Mouse (Mus musculus) cortical plate, adult 2 months (tissue): ENCODE results near the gene Nek1.

Experiments
- CTCF ChIP-seq: fragments of 200-500 bp; IDR thresholded peaks from 2 replicates; pipeline ENCODE4 v1.5.1; 2011; ENCODE audit warnings: mild to moderate bottlenecking, control low read depth, low read length; ENCODE audit not compliant: insufficient read depth; ENCODE audit errors: extremely low read depth
- POLR2A ChIP-seq: fragments of 200-500 bp; IDR thresholded peaks from 2 replicates; pipeline ENCODE4 v1.6.1; 2011; ENCODE audit warnings: mild to moderate bottlenecking, low read length, control low read depth; ENCODE audit not compliant: insufficient read depth; ENCODE audit errors: extremely low read depth

GRCm38 (mm10) chr8:61141869-61142268, 148.9 kb downstream of the Nek1 start:
- TF ChIP-seq CTCF (no peak), POLR2A (no peak)
